Mouse (Mus musculus) adrenal gland, postnatal 36 days (tissue): ENCODE measurements around the gene Snx1. TPM values are rescaled to one million over a fixed set of nuclear protein-coding genes. Genes with fewer than 3 reads are reported as not detected.

Experiments used
- DNase-seq, 2 experiments: peaks; one replicate each; pipeline ENCODE4 v3.0.0; 2021; ENCODE audit warnings: mixed read lengths in 1 of 2
- long read RNA-seq, 2 experiments: library from polyadenylated mRNA; stranded (forward); transcript quantifications; one replicate each; pipeline ENCODE4 v2.0.0; 2021; ENCODE audit warnings: borderline sequencing depth in 2 of 2
- total RNA-seq, 2 experiments: library from RNA; stranded (reverse); gene quantifications; 2 replicates each; pipeline ENCODE4 v1.2.3; 2021

Snx1 gene
- total RNA-seq = 100 to 1,000 TPM; 118 to 119 TPM
- long read RNA-seq, experiment 1, transcript Snx1-201 (15 exons, 2,073 nt) = major isoform, 158 of 185 reads
- long read RNA-seq, experiment 1, partial matches to known transcripts = 15 of 185 reads
- long read RNA-seq, experiment 1, other reads (novel, unspliced or antisense) = 12 of 185 reads
- long read RNA-seq, experiment 2, transcript Snx1-201 (15 exons, 2,073 nt) = major isoform, 56 of 59 reads
- long read RNA-seq, experiment 2, partial matches to known transcripts = 3 of 59 reads
- long read RNA-seq, experiment 2, other reads (novel, unspliced or antisense) = 0 of 59 reads

- peak; percentile 93 to 94 for DNase-seq
Measured at GRCm38 (mm10) chr9:66126456-66127192, at the start of gene Snx1, which contains the start of gene Ciao2a. Snx1 (minus strand) TSS chr9:66126587. Ciao2a (plus strand) TSS chr9:66126611.

- no peak for DNase-seq
Measured at GRCm38 (mm10) chr9:66174985-66175384, 48.6 kb upstream of the Snx1 start.

- DNase-seq = peak in 1 of 2 experiments; percentile 40
Measured at GRCm38 (mm10) chr9:66173316-66173855, 47.0 kb upstream of the Snx1 start.

- no peak for DNase-seq
Measured at GRCm38 (mm10) chr9:66171275-66171921, 45.0 kb upstream of the Snx1 start.

GRCm38 (mm10) chr9:66170506-66170905 lies 44.1 kb upstream of the Snx1 start:
- DNase-seq = no peak

- no peak for DNase-seq
Measured at GRCm38 (mm10) chr9:66168233-66168632, 41.8 kb upstream of the Snx1 start.

- DNase-seq = no peak
Measured at GRCm38 (mm10) chr9:66167222-66167621, 40.8 kb upstream of the Snx1 start.

GRCm38 (mm10) chr9:66162995-66163394 lies 36.6 kb upstream of the Snx1 start:
- DNase-seq = peak; percentile 39 to 62

- DNase-seq = no peak
Measured at GRCm38 (mm10) chr9:66160155-66160554, 33.8 kb upstream of the Snx1 start.

- no peak for DNase-seq
Measured at GRCm38 (mm10) chr9:66158885-66159430, 32.6 kb upstream of the Snx1 start.

- peak; percentile 91 to 97 for DNase-seq
Measured at GRCm38 (mm10) chr9:66157958-66158830, 31.8 kb upstream of the Snx1 start, which contains the start of gene Dapk2. Dapk2 (plus strand) TSS chr9:66158223.

GRCm38 (mm10) chr9:66155534-66155933 lies 29.1 kb upstream of the Snx1 start:
- no peak for DNase-seq

- no peak for DNase-seq
Measured at GRCm38 (mm10) chr9:66154013-66154412, 27.6 kb upstream of the Snx1 start.

GRCm38 (mm10) chr9:66153594-66153993 lies 27.2 kb upstream of the Snx1 start:
- DNase-seq = no peak

- DNase-seq = no peak
Measured at GRCm38 (mm10) chr9:66152011-66152410, 25.6 kb upstream of the Snx1 start.

- DNase-seq = no peak
Measured at GRCm38 (mm10) chr9:66146141-66146540, 19.8 kb upstream of the Snx1 start.

GRCm38 (mm10) chr9:66144248-66144647 lies 17.9 kb upstream of the Snx1 start:
- peak; percentile 66 to 71 for DNase-seq

- DNase-seq = no peak
Measured at GRCm38 (mm10) chr9:66142265-66142664, 15.9 kb upstream of the Snx1 start.

- peak; percentile 61 to 69 for DNase-seq
Measured at GRCm38 (mm10) chr9:66138193-66138592, 11.8 kb upstream of the Snx1 start.

GRCm38 (mm10) chr9:66135967-66136366 lies 9.6 kb upstream of the Snx1 start:
- peak in 1 of 2 experiments; percentile 36 for DNase-seq

GRCm38 (mm10) chr9:66131466-66131865 lies 5.1 kb upstream of the Snx1 start:
- no peak for DNase-seq
